Mouse (Mus musculus) hindbrain, embryonic 11.5 days (tissue): ENCODE data around the gene Csf3r. TPM values are rescaled to one million over a fixed set of nuclear protein-coding genes. Genes with fewer than 3 reads are reported as not detected.

Experiments used
- ATAC-seq: fragments of 200-750 bp; cut with Nextera tagmentation; 2 replicates; pipeline ENCODE4 v1.8.0; 2017; ENCODE audit warnings: mild to moderate bottlenecking, moderate TSS enrichment, moderate library complexity; ENCODE audit not compliant: low FRiP score
- DNase-seq: peaks from one replicate; pipeline ENCODE4 v3.0.0-alpha.2; 2015; ENCODE audit warnings: low spot score
- H3K27ac ChIP-seq: fragments of 300-500 bp; sonication (generic); 2 replicates; pipeline ENCODE4 v1.5.1; 2014; ENCODE audit warnings: mild to moderate bottlenecking, low read depth, low read length
- H3K27me3 ChIP-seq: fragments of 300-500 bp; sonication (generic); 2 replicates; pipeline ENCODE4 v1.6.1; 2014; ENCODE audit warnings: mild to moderate bottlenecking, low read length, moderate library complexity, mixed read lengths; ENCODE audit not compliant: control insufficient read depth, insufficient read depth
- H3K36me3 ChIP-seq: fragments of 300-500 bp; sonication (generic); 2 replicates; pipeline ENCODE4 v1.6.1; 2014; ENCODE audit warnings: mild to moderate bottlenecking, low read length, moderate library complexity, mixed read lengths; ENCODE audit not compliant: control insufficient read depth, insufficient read depth
- H3K4me1 ChIP-seq: fragments of 300-500 bp; sonication (generic); replicated peaks from 2 replicates; pipeline ENCODE4 v1.6.1; 2014; ENCODE audit warnings: low read length, mixed read lengths; ENCODE audit not compliant: control insufficient read depth, insufficient read depth
- H3K4me2 ChIP-seq: fragments of 300-500 bp; sonication (generic); replicated peaks from 2 replicates; pipeline ENCODE4 v1.6.1; 2014; ENCODE audit warnings: mild to moderate bottlenecking, low read depth, low read length
- H3K4me3 ChIP-seq: fragments of 300-500 bp; sonication (generic); 2 replicates; pipeline ENCODE4 v1.5.1; 2014; ENCODE audit warnings: low read depth, low read length
- H3K9ac ChIP-seq: fragments of 300-500 bp; sonication (generic); 2 replicates; pipeline ENCODE4 v1.6.1; 2014; ENCODE audit warnings: low read depth, low read length
- H3K9me3 ChIP-seq: fragments of 300-500 bp; sonication (generic); 2 replicates; pipeline ENCODE4 v1.6.1; 2016; ENCODE audit warnings: low read length; ENCODE audit not compliant: control insufficient read depth
- WGBS: fragments of 180-500 bp; shearing (Covaris S2); extraction: QIAGEN DNeasy Blood & Tissue Kit; methylation state at CpG from one replicate; pipeline ENCODE4 v1.1.7; 2014; 5-methylcytosine and 5-hydroxymethylcytosine counted together
- polyA plus RNA-seq: library from polyadenylated mRNA; unstranded; fragments of >200 nt; fragmentation: Nextera tagmentation; extraction: Ambion mirVana; gene quantifications from 2 replicates; pipeline ENCODE4 v1.2.1, GENCODE M21; 2014

Csf3r gene
- polyA plus RNA-seq, 1 experiment from 2014 or later = not detected

GRCm38 (mm10) chr4:126030705-126031104 is 6.4 kb downstream of the Csf3r start:
- 80% methylated on average over 5 of the region's 5 CpGs for WGBS
- no peak for DNase-seq
- Histone ChIP-seq H3K27ac (no peak overlapping the region), H3K36me3 (no peaks in the 10 kb centered on the region), H3K9ac (no peak overlapping the region), H3K4me1 (no peaks in the 10 kb centered on the region), H3K9me3 (no peaks in the 10 kb centered on the region), H3K4me2 (no peak overlapping the region), H3K27me3 (no peaks in the 10 kb centered on the region), H3K4me3 (no peak overlapping the region)
- no peak for ATAC-seq

GRCm38 (mm10) chr4:126035413-126035812 is 11.1 kb downstream of the Csf3r start:
- H3K4me2 ChIP-seq = no peak overlapping the region
- no peaks in the 10 kb centered on the region for H3K9me3 ChIP-seq
- no peaks in the 10 kb centered on the region for H3K27me3 ChIP-seq
- H3K27ac ChIP-seq = no peak overlapping the region
- ATAC-seq (no peak), DNase-seq (no peak)
- H3K4me1 ChIP-seq = no peaks in the 10 kb centered on the region
- WGBS = 80% methylated on average over 5 of the region's 5 CpGs
- H3K4me3 ChIP-seq = no peak overlapping the region
- no peaks in the 10 kb centered on the region for H3K36me3 ChIP-seq
- no peak overlapping the region for H3K9ac ChIP-seq

GRCm38 (mm10) chr4:126046851-126047585 is 22.7 kb downstream of the Csf3r start, which contains the start of gene Mrps15:
Gene Mrps15, plus strand, starts transcription at chr4:126046925.
- H3K36me3 ChIP-seq = no peaks in the 10 kb centered on the region
- DNase-seq = peak; percentile 87
- no peaks in the 10 kb centered on the region for H3K9me3 ChIP-seq
- H3K4me3 ChIP-seq = peak within 1 kb of the TSS; percentile 89
- peak; percentile 95 for ATAC-seq
- under 1% methylated on average over 56 of the region's 56 CpGs for WGBS
- H3K9ac ChIP-seq = peak within 1 kb of the TSS; percentile 91
- peak within 1 kb of the TSS; percentile 79 for H3K4me2 ChIP-seq
- H3K27ac ChIP-seq = peak within 1 kb of the TSS; percentile 68
- H3K27me3 ChIP-seq = no peaks in the 10 kb centered on the region
- H3K4me1 ChIP-seq = no peaks in the 10 kb centered on the region

- Histone ChIP-seq H3K9me3 (no peaks in the 10 kb centered on the region), H3K9ac (no peak overlapping the region), H3K4me1 (no peaks in the 10 kb centered on the region), H3K36me3 (peaks cover 7% of the 10 kb centered on the region; the same call in 1 of the 2 replicates), H3K4me3 (no peak overlapping the region), H3K27ac (no peak overlapping the region), H3K4me2 (no peak overlapping the region), H3K27me3 (no peaks in the 10 kb centered on the region)
- ATAC-seq (no peak), DNase-seq (no peak)
- WGBS = 91% methylated on average over 7 of the region's 7 CpGs
Measured at GRCm38 (mm10) chr4:126051617-126052016, 27.3 kb downstream of the Csf3r start.

GRCm38 (mm10) chr4:126057207-126058133 is 33.1 kb downstream of the Csf3r start:
- Histone ChIP-seq H3K9me3 (no peaks in the 10 kb centered on the region), H3K9ac (peak overlapping the region; percentile 50), H3K27ac (no peak overlapping the region), H3K4me3 (peak overlapping the region; percentile 74), H3K4me1 (no peaks in the 10 kb centered on the region; the same call in 1 of the 2 replicates), H3K4me2 (peak overlapping the region; percentile 75), H3K27me3 (no peaks in the 10 kb centered on the region), H3K36me3 (peaks cover 4% of the 10 kb centered on the region; the same call in 1 of the 2 replicates)
- no peak for DNase-seq
- ATAC-seq = peak; percentile 20; the same call in 1 of the 2 replicates
- WGBS = 16% methylated on average over 19 of the region's 19 CpGs

- H3K27ac ChIP-seq = 0 out of 2 replicates have a peak within 1 kb of the TSS, but pooled peaks have one; percentile 10
Measured at GRCm38 (mm10) chr4:126058134-126058996, 34.0 kb downstream of the Csf3r start, which contains the start of gene Oscp1. Gene Oscp1, plus strand, starts transcription at chr4:126058565.

GRCm38 (mm10) chr4:126058997-126059362 is 34.6 kb downstream of the Csf3r start:
- H3K27ac ChIP-seq = 0 out of 2 replicates have a peak overlapping the region, but pooled peaks have one; percentile 10
- DNase-seq = no peak
- peak overlapping the region; percentile 74 for H3K4me3 ChIP-seq
- H3K4me1 ChIP-seq = no peaks in the 10 kb centered on the region; the same call in 1 of the 2 replicates
- H3K9me3 ChIP-seq = no peaks in the 10 kb centered on the region
- H3K27me3 ChIP-seq = no peaks in the 10 kb centered on the region
- peak overlapping the region; percentile 73 for H3K9ac ChIP-seq
- 0 out of 2 replicates have a peak, but pooled peaks cover 3% of the 10 kb centered on the region for H3K36me3 ChIP-seq
- H3K4me2 ChIP-seq = peak overlapping the region; percentile 75
- 39% methylated on average over 9 of the region's 9 CpGs for WGBS
- no peak for ATAC-seq

More at GRCm38 (mm10) chr4:126058134-126058996, 34.0 kb downstream of the Csf3r start, which contains the start of gene Oscp1:
- DNase-seq = peak; percentile 97
- Histone ChIP-seq H3K9me3 (no peaks in the 10 kb centered on the region), H3K4me3 (peak within 1 kb of the TSS; percentile 74), H3K9ac (peak within 1 kb of the TSS; percentile 73), H3K27me3 (no peaks in the 10 kb centered on the region), H3K4me2 (peak within 1 kb of the TSS; percentile 75), H3K4me1 (no peaks in the 10 kb centered on the region; the same call in 1 of the 2 replicates), H3K36me3 (0 out of 2 replicates have a peak, but pooled peaks cover 3% of the 10 kb centered on the region)
- WGBS = under 1% methylated on average over 57 of the region's 57 CpGs
- peak; percentile 97 for ATAC-seq

- Histone ChIP-seq H3K4me3 (no peak overlapping the region), H3K9me3 (no peaks in the 10 kb centered on the region), H3K4me1 (no peaks in the 10 kb centered on the region; the same call in 1 of the 2 replicates), H3K4me2 (no peak overlapping the region), H3K36me3 (no peaks in the 10 kb centered on the region), H3K9ac (no peak overlapping the region), H3K27ac (no peak overlapping the region), H3K27me3 (no peaks in the 10 kb centered on the region)
- 65% methylated on average over 1 of the region's 1 CpGs for WGBS
- ATAC-seq (no peak), DNase-seq (no peak)
Measured at GRCm38 (mm10) chr4:126062856-126063255, 38.5 kb downstream of the Csf3r start.
